Mouse (Mus musculus): ENCODE results near the gene Prkra.

DNA sequence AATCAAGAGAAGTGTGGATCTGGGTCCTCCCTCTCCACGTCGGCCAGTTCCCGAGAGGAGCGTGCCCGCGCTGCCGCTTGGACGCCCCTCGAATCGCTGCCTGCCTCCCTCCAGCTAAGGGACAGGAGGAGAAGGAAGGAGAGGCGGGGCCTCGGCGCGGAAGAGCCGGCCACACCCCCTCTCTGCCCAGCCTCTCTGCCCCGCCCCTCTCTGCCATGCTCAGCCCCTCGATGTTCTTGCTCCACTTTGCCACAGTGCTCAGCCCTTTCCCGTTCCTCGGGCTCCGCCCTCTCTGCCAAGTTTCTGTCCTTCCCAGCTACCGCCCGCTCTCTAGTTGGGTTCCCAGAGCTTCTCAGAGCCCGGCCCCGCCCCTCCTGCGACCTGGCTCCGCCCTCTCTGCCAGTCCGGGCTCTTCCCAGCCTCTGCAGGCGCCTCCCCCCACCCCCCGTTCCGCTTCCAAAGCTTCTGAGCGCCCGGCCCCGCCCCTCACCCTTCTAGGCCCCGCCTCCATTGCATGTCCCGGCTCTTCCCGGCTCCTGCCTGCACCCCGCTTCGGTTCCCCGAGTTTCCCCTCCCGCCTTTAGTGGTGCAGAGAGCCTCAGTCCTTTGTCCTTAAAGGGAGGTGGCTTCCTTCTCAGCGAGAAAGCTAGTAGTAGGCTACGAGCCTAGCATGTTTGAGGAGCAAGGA is at the start of gene Prkra, which contains the start of gene Pjvk:
- TF ChIP-seq POLR2A (IDR thresholded peaks at IDR 0.05; ENCODE audit: low read depth, low read length) (peak; percentile 96), CTCF (IDR thresholded peaks at IDR 0.05; ENCODE audit: borderline replicate concordance, insufficient read depth, low read length) (no peak)

Measured in embryonic fibroblast, embryonic 13.5 days (primary cell).